Mouse (Mus musculus) midbrain, embryonic 12.5 days (tissue): ENCODE data around the gene Ccdc152. TPM values are rescaled to one million over a fixed set of nuclear protein-coding genes. Genes with fewer than 3 reads are reported as not detected.

ENCODE experiments used
- ATAC-seq: fragments of 200-750 bp; cut with Nextera tagmentation; 2 replicates; pipeline ENCODE4 v1.8.0; 2017; ENCODE audit warnings: low read depth, moderate TSS enrichment, moderate library complexity; ENCODE audit not compliant: low FRiP score
- H3K27ac ChIP-seq: fragments of 300-500 bp; sonication (generic); replicated peaks from 2 replicates; pipeline ENCODE4 v1.5.1; 2016; ENCODE audit warnings: mild to moderate bottlenecking
- H3K27me3 ChIP-seq: fragments of 300-500 bp; sonication (generic); 2 replicates; pipeline ENCODE4 v1.6.1; 2016; ENCODE audit warnings: mild to moderate bottlenecking
- H3K36me3 ChIP-seq: fragments of 300-500 bp; sonication (generic); 2 replicates; pipeline ENCODE4 v1.6.1; 2016
- H3K4me1 ChIP-seq: fragments of 300-500 bp; sonication (generic); 2 replicates; pipeline ENCODE4 v1.6.1; 2016
- H3K4me2 ChIP-seq: fragments of 300-500 bp; sonication (generic); replicated peaks from 2 replicates; pipeline ENCODE4 v1.6.1; 2016; ENCODE audit warnings: mild to moderate bottlenecking, moderate library complexity
- H3K4me3 ChIP-seq: fragments of 300-500 bp; sonication (generic); 2 replicates; pipeline ENCODE4 v1.5.1; 2016; ENCODE audit warnings: mild to moderate bottlenecking
- H3K9ac ChIP-seq: fragments of 300-500 bp; sonication (generic); replicated peaks from 2 replicates; pipeline ENCODE4 v1.6.1; 2016; ENCODE audit warnings: mild to moderate bottlenecking, moderate library complexity
- H3K9me3 ChIP-seq: fragments of 300-500 bp; sonication (generic); 2 replicates; pipeline ENCODE4 v1.6.1; 2016; ENCODE audit warnings: mild to moderate bottlenecking
- WGBS: fragments of 180-500 bp; shearing (Covaris S2); methylation state at CpG from one replicate; pipeline ENCODE4 v1.1.7; 2016; 5-methylcytosine and 5-hydroxymethylcytosine counted together
- polyA plus RNA-seq: library from polyadenylated mRNA; unstranded; fragments of >200 nt; fragmentation: Nextera tagmentation; extraction: Ambion mirVana; gene quantifications from 2 replicates; pipeline ENCODE4 v1.2.1, GENCODE M21; 2016

Gene Ccdc152
- 0.22 TPM in 1 of 2 replicates, not detected in the other for polyA plus RNA-seq

DNA sequence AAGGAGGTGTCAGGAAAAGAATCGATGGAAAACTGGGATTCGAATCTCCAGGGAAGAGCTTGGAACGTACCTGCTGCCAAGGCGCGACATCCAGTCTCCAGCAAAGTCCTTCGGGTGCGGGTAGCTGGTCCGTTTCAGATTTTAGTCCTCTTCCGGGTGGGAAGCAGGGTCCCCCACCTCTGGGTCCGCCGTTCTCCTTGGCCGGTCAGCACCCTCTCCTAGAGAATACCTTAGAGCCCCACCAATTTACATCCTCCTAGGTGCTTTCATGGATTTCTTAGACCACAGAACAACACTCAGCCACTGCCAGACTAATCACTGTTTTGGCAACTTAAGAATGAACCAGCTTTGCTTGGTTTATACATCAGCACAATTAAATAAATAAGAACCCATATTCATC, at the start of gene Ccdc152:
TSS of gene Ccdc152 (minus strand) at position 101 of the 400 bp plus-strand sequence.
- no peak within 1 kb of the TSS for H3K9ac ChIP-seq
- no peaks in the 10 kb centered on the region for H3K4me1 ChIP-seq
- H3K9me3 ChIP-seq = no peaks in the 10 kb centered on the region
- no peaks in the 10 kb centered on the region for H3K27me3 ChIP-seq
- 91% methylated on average over 12 of the region's 12 CpGs for WGBS
- no peak within 1 kb of the TSS for H3K4me2 ChIP-seq
- H3K36me3 ChIP-seq = no peaks in the 10 kb centered on the region
- H3K27ac ChIP-seq = no peak within 1 kb of the TSS
- ATAC-seq = no peak
- H3K4me3 ChIP-seq = no peak within 1 kb of the TSS

DNA sequence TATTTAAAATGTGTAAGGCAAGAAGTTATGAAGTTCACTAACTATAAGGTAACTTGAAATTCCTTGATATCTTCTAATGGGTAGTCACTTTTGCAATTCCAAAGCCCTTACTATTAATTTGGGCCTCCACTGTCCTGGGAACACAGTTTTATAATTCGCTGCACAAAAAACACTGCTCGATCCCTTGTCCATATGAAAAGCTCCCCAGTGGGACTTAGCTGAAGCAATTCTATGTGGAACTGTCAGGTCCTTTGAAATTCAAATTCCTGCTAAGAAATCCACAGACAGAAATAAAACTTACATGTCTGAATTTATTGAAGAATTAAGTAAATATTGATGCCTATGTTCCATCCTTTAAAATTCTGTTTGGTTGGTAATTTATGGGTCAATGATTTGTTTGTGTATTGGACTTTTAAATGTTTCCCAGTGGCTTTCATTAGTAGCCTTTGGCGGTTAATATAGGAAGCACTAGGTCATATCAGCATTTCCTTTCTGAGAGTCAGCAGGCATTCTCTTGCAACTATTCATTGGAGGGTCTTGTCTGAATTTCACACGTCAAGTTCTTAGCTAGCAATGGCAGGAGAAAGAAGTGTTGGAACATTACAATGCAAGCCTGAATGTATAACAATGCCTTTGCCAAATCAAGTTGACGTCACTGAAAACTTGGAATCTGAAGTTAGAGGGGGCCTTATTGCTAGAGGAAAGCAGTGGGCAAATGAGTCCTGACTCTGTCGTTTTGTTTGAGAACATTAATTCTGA, 46.2 kb upstream of the Ccdc152 start:
- Histone ChIP-seq H3K9me3 (no peaks in the 10 kb centered on the region), H3K4me1 (no peaks in the 10 kb centered on the region), H3K27me3 (no peaks in the 10 kb centered on the region), H3K4me2 (no peak overlapping the region), H3K9ac (no peak overlapping the region), H3K4me3 (no peak overlapping the region), H3K36me3 (no peaks in the 10 kb centered on the region), H3K27ac (no peak overlapping the region)
- 36% methylated on average over 6 of the region's 6 CpGs for WGBS
- ATAC-seq = peak; percentile 86

DNA sequence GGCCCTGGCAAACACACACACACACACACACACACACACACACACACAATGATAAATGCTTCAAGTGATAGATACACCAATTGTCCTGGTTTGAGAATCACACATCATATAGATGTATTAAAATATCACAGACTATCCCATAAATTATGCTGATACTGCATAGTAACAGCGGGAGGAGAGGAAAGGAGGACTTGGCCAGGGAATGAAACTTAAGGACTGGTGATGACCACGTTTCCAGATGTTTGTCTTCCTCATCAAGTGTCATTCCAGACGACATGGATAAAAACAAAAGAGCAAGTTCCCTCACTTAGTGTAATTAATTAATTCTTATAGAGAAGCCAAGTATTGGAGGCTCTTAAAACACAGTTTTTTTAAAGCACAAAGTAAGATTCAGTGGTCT, 43.4 kb upstream of the Ccdc152 start:
- Histone ChIP-seq H3K9ac (no peak overlapping the region), H3K9me3 (no peaks in the 10 kb centered on the region), H3K4me2 (no peak overlapping the region), H3K4me1 (no peaks in the 10 kb centered on the region), H3K27me3 (no peaks in the 10 kb centered on the region), H3K36me3 (no peaks in the 10 kb centered on the region), H3K27ac (no peak overlapping the region), H3K4me3 (no peak overlapping the region)
- 79% methylated on average over 3 of the region's 3 CpGs for WGBS
- no peak for ATAC-seq

DNA sequence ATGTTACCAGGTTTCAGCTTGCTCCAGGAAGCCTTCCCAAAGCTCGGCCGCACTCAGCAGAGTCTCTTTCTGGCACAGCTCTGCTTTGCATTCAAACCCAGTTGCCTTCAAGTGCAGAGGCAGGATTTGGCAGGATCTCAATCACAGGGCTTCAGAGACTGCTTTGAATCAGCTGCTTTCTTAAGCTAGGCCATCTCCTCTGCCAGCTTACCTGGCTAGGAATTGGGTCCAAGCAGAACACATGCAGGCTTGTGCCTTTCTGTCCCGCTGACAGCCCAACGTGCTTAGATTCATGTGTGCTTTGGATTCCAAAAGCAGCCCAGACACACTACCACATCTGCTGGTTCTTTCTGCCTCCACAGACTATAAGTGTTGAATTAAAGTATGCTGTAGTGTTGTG, 41.2 kb upstream of the Ccdc152 start:
- Histone ChIP-seq H3K4me2 (no peak overlapping the region), H3K4me1 (no peaks in the 10 kb centered on the region), H3K27ac (no peak overlapping the region), H3K27me3 (no peaks in the 10 kb centered on the region), H3K9me3 (no peaks in the 10 kb centered on the region), H3K9ac (no peak overlapping the region), H3K4me3 (no peak overlapping the region), H3K36me3 (no peaks in the 10 kb centered on the region)
- no peak for ATAC-seq
- WGBS = 88% methylated on average over 4 of the region's 4 CpGs

DNA sequence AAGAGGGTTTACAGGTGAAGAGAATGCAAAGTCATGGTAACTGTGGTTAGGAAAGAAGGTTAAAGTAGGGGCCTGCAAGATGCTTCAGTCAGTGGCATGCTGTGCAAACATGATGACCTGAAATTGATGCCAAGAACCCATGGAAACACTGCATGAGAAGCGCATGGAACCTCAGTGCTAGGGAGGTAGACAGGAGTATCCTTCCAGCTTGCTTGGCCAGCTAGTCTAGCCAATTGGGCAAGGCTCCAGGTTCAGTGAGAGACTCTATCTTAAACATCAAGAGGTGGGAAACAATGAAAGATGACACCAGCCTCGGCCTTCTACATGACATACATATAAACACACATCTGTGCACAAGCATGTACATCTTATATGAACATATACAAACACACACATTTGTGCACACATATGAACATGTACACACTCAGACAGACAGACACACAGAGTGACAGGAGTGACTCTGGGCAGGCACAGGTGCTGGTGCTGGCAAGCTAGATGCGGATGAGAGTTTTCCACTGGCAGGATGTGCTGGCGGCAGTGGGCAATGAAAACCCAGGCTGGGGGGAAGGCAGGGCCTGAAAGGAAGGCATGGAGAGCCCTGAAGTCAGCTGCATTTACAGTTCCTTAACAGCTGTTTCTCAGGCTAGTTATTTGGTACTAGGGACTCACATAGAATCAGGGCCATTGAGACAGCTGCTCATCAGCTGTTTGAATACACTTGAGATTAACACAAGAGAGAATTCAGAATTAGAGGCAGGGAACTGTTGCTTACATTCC, 38.7 kb upstream of the Ccdc152 start:
- no peak for ATAC-seq
- Histone ChIP-seq H3K9ac (no peak overlapping the region), H3K9me3 (no peaks in the 10 kb centered on the region), H3K27me3 (no peaks in the 10 kb centered on the region), H3K4me1 (no peaks in the 10 kb centered on the region), H3K36me3 (no peaks in the 10 kb centered on the region), H3K4me3 (no peak overlapping the region), H3K4me2 (no peak overlapping the region), H3K27ac (no peak overlapping the region)
- 94% methylated on average over 4 of the region's 4 CpGs for WGBS

DNA sequence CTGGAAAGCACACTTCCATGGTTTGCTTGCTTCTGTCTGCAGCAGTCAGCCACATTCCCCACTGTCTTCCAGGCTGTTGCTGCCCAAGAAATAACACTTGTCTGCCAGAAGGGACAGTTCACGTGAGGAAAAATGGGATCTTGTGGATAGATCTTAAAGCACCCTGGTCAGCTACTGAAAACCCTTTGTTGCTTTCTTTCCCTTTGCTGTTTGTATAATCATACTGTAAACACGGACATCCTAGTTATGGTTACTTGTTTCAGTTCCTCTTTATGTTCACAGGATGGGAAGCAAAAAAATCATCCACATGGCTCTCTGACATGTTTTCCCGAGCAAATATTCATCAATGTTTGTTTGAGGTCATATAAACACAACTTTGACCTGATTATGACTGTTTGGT, 36.5 kb upstream of the Ccdc152 start:
- Histone ChIP-seq H3K36me3 (no peaks in the 10 kb centered on the region), H3K4me2 (no peak overlapping the region), H3K4me3 (no peak overlapping the region), H3K9ac (no peak overlapping the region), H3K27me3 (no peaks in the 10 kb centered on the region), H3K27ac (no peak overlapping the region), H3K9me3 (no peaks in the 10 kb centered on the region), H3K4me1 (no peaks in the 10 kb centered on the region)
- 79% methylated on average over 3 of the region's 3 CpGs for WGBS
- ATAC-seq = no peak

DNA sequence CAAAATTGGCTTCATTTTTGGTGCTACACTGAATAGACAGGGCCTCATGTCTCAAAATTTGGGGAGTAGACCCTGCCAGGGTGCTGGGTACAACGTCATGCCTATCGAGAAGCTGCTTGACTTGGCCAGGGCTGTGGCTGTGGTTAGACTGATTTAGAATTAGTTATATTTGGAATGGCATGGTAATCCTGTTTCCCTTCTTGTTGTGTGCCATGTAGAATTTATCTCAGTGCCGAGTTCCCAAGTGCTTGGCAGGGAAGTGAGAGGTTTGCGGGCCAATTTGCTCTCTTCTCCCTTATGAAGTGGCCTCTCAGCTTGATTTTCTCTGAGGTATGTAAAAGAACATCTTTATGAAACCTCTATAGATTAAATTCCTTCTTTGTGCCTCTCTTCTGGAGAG, 29.2 kb upstream of the Ccdc152 start:
- H3K9ac ChIP-seq = no peak overlapping the region

DNA sequence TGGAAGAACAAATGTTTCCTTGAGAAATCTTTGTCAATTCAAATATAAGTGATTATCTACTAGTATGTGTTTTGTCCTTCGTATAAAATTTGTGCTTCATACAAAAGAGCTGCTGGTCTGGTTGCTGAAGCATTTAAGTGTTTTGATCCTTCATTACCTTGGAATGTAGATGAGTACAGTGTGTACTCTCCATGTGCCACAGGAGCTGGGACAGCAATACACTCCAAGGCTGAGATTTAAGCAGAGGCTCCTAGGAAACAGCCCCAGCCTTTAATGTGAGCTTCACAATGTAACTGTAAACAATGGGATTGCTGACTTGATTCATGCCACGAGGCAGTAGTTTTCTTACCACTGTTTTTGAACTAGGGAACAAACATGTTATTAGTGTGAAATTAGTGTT, 28.5 kb upstream of the Ccdc152 start:
- no peak for ATAC-seq
- H3K4me2 ChIP-seq = no peak overlapping the region

More for the DNA sequence above, 29.2 kb upstream of the Ccdc152 start:
- ATAC-seq = no peak
- no peak overlapping the region for H3K4me2 ChIP-seq
- H3K27ac ChIP-seq = no peak overlapping the region
- H3K27me3 ChIP-seq = no peaks in the 10 kb centered on the region
- no peaks in the 10 kb centered on the region for H3K36me3 ChIP-seq
- H3K9me3 ChIP-seq = no peaks in the 10 kb centered on the region
- 91% methylated on average over 4 of the region's 4 CpGs for WGBS
- no peak overlapping the region for H3K4me3 ChIP-seq
- H3K4me1 ChIP-seq = no peaks in the 10 kb centered on the region

DNA sequence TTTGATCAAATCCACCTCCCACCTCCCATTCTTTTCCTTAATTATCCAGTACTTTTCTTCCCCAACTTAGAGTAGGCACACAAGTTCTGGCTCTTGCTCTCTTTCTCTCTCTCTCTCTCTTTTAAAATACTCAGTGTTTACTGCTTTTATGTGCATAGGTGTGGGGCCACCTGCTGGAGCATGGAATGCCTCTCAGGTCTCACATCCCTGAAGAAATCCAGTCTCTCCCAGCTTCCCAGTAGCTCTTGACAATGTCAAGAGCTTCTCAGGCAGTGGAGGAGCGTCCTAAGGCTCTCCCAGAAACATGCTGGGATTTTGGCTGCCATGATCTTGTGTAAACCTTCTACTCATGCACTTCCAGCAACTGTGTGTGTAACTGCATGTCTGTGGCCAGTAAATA, 27.0 kb upstream of the Ccdc152 start:
- WGBS = 76% methylated on average over 1 of the region's 1 CpGs
- Histone ChIP-seq H3K9ac (no peak overlapping the region), H3K4me3 (no peak overlapping the region), H3K4me1 (no peaks in the 10 kb centered on the region), H3K9me3 (no peaks in the 10 kb centered on the region), H3K4me2 (no peak overlapping the region), H3K27ac (no peak overlapping the region), H3K27me3 (no peaks in the 10 kb centered on the region), H3K36me3 (no peaks in the 10 kb centered on the region)
- no peak for ATAC-seq

More for the DNA sequence above, 28.5 kb upstream of the Ccdc152 start:
- no peak overlapping the region for H3K4me3 ChIP-seq
- WGBS = 69% methylated on average over 2 of the region's 2 CpGs
- no peaks in the 10 kb centered on the region for H3K27me3 ChIP-seq
- no peak overlapping the region for H3K27ac ChIP-seq
- H3K9ac ChIP-seq = no peak overlapping the region
- no peaks in the 10 kb centered on the region for H3K4me1 ChIP-seq
- no peaks in the 10 kb centered on the region for H3K36me3 ChIP-seq
- no peaks in the 10 kb centered on the region for H3K9me3 ChIP-seq

DNA sequence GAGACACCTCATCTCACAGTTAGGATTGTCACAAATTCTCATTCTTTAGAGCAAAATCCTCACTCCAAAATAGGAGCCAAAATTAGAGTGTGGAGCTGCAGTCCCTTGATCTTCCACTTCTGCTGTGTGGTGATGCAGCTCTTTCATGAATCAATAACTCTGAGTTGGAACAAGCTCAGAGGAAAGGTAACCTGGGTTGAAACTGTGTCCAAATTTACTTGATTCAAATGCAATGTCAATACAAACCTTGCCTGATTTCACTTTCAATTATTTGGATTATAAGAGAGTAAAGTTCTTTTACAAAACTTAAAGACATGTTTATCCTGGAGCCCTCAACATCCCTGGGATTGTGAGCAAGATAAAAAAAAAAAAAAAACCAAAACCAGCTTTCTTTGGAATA, 19.7 kb upstream of the Ccdc152 start:
- Histone ChIP-seq H3K9me3 (no peaks in the 10 kb centered on the region), H3K4me3 (no peak overlapping the region), H3K4me1 (no peaks in the 10 kb centered on the region), H3K27me3 (no peaks in the 10 kb centered on the region), H3K27ac (no peak overlapping the region), H3K9ac (no peak overlapping the region), H3K4me2 (no peak overlapping the region), H3K36me3 (no peaks in the 10 kb centered on the region)
- no peak for ATAC-seq

DNA sequence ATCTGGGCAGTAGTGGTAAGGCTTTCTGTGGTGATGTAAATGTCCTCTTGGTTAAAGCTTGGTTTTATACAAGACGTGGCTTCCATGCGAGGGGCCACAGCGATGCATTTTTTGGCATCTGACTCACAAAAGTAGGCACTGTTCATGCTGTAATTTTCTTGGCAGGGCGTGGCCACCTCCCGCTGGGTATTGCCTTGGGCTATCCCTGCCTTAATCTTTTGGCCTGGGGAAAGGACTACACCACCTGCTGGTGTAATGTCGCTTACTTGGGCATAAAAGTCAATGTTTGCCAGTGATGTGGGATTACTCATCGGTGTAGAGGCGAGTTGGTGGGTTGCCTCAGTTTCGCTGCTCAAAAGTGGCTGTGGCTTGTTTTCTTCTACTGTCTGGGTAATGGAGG, 16.6 kb upstream of the Ccdc152 start:
- peak; percentile 19; the same call in 1 of the 2 replicates for ATAC-seq
- Histone ChIP-seq H3K9me3 (no peaks in the 10 kb centered on the region), H3K9ac (no peak overlapping the region), H3K27ac (no peak overlapping the region), H3K4me1 (no peaks in the 10 kb centered on the region), H3K4me3 (no peak overlapping the region), H3K4me2 (no peak overlapping the region), H3K27me3 (no peaks in the 10 kb centered on the region), H3K36me3 (no peaks in the 10 kb centered on the region)
- WGBS = 69% methylated on average over 9 of the region's 9 CpGs

DNA sequence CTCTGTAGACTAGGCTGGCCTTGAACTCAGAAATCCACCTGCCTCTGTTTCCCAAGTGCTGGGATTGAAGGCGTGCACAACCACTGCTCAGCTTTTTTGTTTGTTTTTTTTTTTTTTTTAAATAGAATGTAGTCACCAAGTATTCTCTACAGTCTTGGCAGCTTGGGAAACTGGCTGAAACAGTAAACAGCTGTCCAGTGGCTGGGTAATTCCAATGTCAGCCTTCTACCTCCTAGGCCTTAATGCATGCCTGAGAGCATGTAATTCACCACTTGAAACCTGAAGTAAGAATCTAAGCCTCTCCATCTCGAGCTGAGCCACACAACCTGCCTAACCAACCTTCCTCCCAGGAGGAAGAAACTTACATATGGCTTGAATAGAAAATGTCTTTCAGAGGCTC, 13.3 kb upstream of the Ccdc152 start:
- no peaks in the 10 kb centered on the region for H3K27me3 ChIP-seq
- H3K36me3 ChIP-seq = no peaks in the 10 kb centered on the region
- no peak for ATAC-seq
- H3K9me3 ChIP-seq = no peaks in the 10 kb centered on the region
- no peak overlapping the region for H3K27ac ChIP-seq
- no peak overlapping the region for H3K9ac ChIP-seq
- H3K4me3 ChIP-seq = no peak overlapping the region
- 67% methylated on average over 2 of the region's 2 CpGs for WGBS
- no peak overlapping the region for H3K4me2 ChIP-seq
- H3K4me1 ChIP-seq = no peaks in the 10 kb centered on the region
